Mouse (Mus musculus) hindbrain, embryonic 14.5 days (tissue): ENCODE results near the gene Gm49396. TPM values are rescaled to one million over a fixed set of nuclear protein-coding genes. Genes with fewer than 3 reads are reported as not detected.

ENCODE experiments used
- ATAC-seq: fragments of 200-750 bp; cut with Nextera tagmentation; 2 replicates; pipeline ENCODE4 v1.8.0; 2017; ENCODE audit warnings: moderate number of reproducible peaks, mild to moderate bottlenecking, moderate TSS enrichment, moderate library complexity; ENCODE audit not compliant: low FRiP score
- DNase-seq: peaks from one replicate; pipeline ENCODE4 v3.0.0-alpha.2; 2015; ENCODE audit warnings: low spot score
- H3K27ac ChIP-seq: fragments of 300-500 bp; sonication (generic); 2 replicates; pipeline ENCODE4 v1.5.1; 2014; ENCODE audit warnings: mild to moderate bottlenecking, moderate library complexity
- H3K27me3 ChIP-seq: fragments of 300-500 bp; sonication (generic); 2 replicates; pipeline ENCODE4 v1.6.1; 2014; ENCODE audit warnings: mild to moderate bottlenecking, low read length, mixed read lengths; ENCODE audit not compliant: control insufficient read depth, insufficient read depth
- H3K36me3 ChIP-seq: fragments of 300-500 bp; sonication (generic); replicated peaks from 2 replicates; pipeline ENCODE4 v1.6.1; 2014; ENCODE audit not compliant: control insufficient read depth, insufficient read depth
- H3K4me1 ChIP-seq: fragments of 300-500 bp; sonication (generic); replicated peaks from 2 replicates; pipeline ENCODE4 v1.6.1; 2014; ENCODE audit warnings: antibody characterized with exemption, low read length, mixed read lengths; ENCODE audit not compliant: control insufficient read depth, insufficient read depth
- H3K4me2 ChIP-seq: fragments of 300-500 bp; sonication (generic); replicated peaks from 2 replicates; pipeline ENCODE4 v1.6.1; 2014; ENCODE audit warnings: mild to moderate bottlenecking, moderate library complexity
- H3K4me3 ChIP-seq: fragments of 300-500 bp; sonication (generic); replicated peaks from 2 replicates; pipeline ENCODE4 v1.5.1; 2014; ENCODE audit warnings: mild to moderate bottlenecking, low read length
- H3K9ac ChIP-seq: fragments of 300-500 bp; sonication (generic); 2 replicates; pipeline ENCODE4 v1.6.1; 2014
- H3K9me3 ChIP-seq: fragments of 300-500 bp; sonication (generic); 2 replicates; pipeline ENCODE4 v1.6.1; 2016; ENCODE audit warnings: low read length; ENCODE audit not compliant: control insufficient read depth
- WGBS: fragments of 180-500 bp; shearing (Covaris S2); extraction: QIAGEN DNeasy Blood & Tissue Kit; methylation state at CpG from one replicate; pipeline ENCODE4 v1.1.7; 2014; 5-methylcytosine and 5-hydroxymethylcytosine counted together
- microRNA-seq: library from miRNA; unstranded; fragments of <30 nt; microRNA quantifications from one replicate; pipeline ENCODE4, GENCODE M21; 2016
- polyA plus RNA-seq: library from polyadenylated mRNA; unstranded; fragments of >200 nt; fragmentation: Nextera tagmentation; extraction: Ambion mirVana; gene quantifications from 2 replicates; pipeline ENCODE4 v1.2.1, GENCODE M21; 2014

The Gm49396 gene
- polyA plus RNA-seq, 1 experiment from 2014 or later, result 6.5 TPM

DNA sequence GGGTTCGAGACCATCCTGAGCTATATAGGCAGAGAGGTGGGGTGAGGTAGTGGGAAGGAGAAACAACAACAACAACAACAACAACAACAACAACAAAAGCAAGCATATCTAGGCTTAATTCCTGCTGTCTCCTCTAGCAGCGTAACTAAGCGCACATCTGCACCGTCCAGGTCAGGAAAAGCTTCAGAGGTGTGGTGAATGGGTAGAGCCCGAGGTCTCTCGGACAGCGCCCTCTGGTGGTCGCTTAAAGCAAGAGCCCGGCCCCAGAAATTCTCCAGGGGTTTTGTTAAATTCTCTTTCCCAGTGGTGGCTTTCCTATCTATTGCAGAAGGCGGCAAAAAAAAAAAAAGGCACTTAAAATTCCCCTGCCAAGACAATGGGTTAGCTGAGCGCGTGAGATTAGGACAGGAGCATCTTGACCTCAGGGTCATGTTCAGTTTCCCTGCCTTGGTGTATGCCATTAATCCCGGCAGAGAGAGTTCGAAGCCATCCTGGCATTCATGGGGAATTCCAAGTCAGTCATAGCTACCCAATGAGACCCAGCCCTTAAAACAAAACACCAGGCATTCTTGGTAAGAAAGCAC lies 50.5 kb downstream of the Gm49396 start:
- H3K36me3 ChIP-seq, result peaks cover 31% of the 10 kb centered on the region
- H3K4me1 ChIP-seq, result no peaks in the 10 kb centered on the region
- no peaks in the 10 kb centered on the region for H3K9me3 ChIP-seq
- H3K27ac ChIP-seq, result no peak overlapping the region
- no peak overlapping the region for H3K4me2 ChIP-seq
- 23% methylated on average over 14 of the region's 14 CpGs for WGBS
- DNase-seq (peak; percentile 57), ATAC-seq (0 out of 2 replicates have a peak, but pooled peaks have one; percentile 34)
- H3K4me3 ChIP-seq, result no peak overlapping the region
- no peaks in the 10 kb centered on the region for H3K27me3 ChIP-seq
- no peak overlapping the region for H3K9ac ChIP-seq

DNA sequence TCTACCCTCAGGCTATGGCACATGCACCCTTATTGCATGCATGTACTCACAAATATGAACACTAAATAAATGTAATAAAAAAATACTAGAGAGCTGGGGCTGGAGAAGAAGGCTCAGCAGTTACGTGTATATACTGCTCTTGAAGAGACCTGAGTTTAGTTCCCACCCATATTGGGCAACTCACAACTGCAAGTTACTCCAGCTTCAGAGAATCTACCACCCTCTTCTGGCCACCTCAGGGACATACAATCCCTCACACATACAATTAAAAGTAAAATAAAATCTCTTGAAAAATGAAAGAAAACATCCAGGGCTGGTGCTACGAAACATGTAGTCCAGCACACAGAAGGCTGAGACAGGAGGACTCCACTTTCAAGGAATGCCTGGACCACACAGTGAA lies 51.3 kb downstream of the Gm49396 start:
- ATAC-seq (no peak), DNase-seq (no peak)
- H3K4me1 ChIP-seq, result no peaks in the 10 kb centered on the region
- no peak overlapping the region for H3K4me2 ChIP-seq
- H3K27ac ChIP-seq, result no peak overlapping the region
- H3K9ac ChIP-seq, result no peak overlapping the region
- WGBS, result 85% methylated on average over 2 of the region's 2 CpGs
- H3K27me3 ChIP-seq, result no peaks in the 10 kb centered on the region
- no peak overlapping the region for H3K4me3 ChIP-seq
- peaks cover 40% of the 10 kb centered on the region for H3K36me3 ChIP-seq
- no peaks in the 10 kb centered on the region for H3K9me3 ChIP-seq

GRCm38 (mm10) chr7:30615049-30615760 lies 52.1 kb downstream of the Gm49396 start:
- no peak overlapping the region for H3K27ac ChIP-seq
- 61% methylated on average over 5 of the region's 5 CpGs for WGBS
- peaks cover 43% of the 10 kb centered on the region for H3K36me3 ChIP-seq
- DNase-seq (no peak), ATAC-seq (no peak)
- H3K4me3 ChIP-seq, result no peak overlapping the region
- H3K4me1 ChIP-seq, result no peaks in the 10 kb centered on the region
- no peaks in the 10 kb centered on the region for H3K9me3 ChIP-seq
- H3K4me2 ChIP-seq, result no peak overlapping the region
- no peak overlapping the region for H3K9ac ChIP-seq
- H3K27me3 ChIP-seq, result no peaks in the 10 kb centered on the region

Small RNA genes lying within 50 kb of the gene (microRNA-seq; reads per million reads assigned to microRNA genes)
- gene Gm38670, result 0.65 reads per million
- not detected for gene Mir3569

Other genes with a start within 250 kb of the Gm49396 start
- gene Syne4, start 248.5 kb upstream of the Gm49396 start, polyA plus RNA-seq, result 10.7 and 11.9 TPM in 2 replicates
- not detected in 2 replicates for gene E130208F15Rik, start 241.6 kb upstream of the Gm49396 start, polyA plus RNA-seq
- gene Sdhaf1, start 239.4 kb upstream of the Gm49396 start, polyA plus RNA-seq, result 16.5 and 19.2 TPM in 2 replicates
- gene Lrfn3, start 200.6 kb upstream of the Gm49396 start, polyA plus RNA-seq, result 14.5 and 15.0 TPM in 2 replicates
- 27.2 and 35.6 TPM in 2 replicates for gene Tyrobp, start 149.6 kb upstream of the Gm49396 start, polyA plus RNA-seq
- gene Hcst, start 143.5 kb upstream of the Gm49396 start, polyA plus RNA-seq, result 1.1 TPM in 1 of 2 replicates, not detected in the other
- gene Nfkbid, start 141.6 kb upstream of the Gm49396 start, polyA plus RNA-seq, result 1.8 and 2.9 TPM in 2 replicates
- gene Aplp1, start 117.8 kb upstream of the Gm49396 start, polyA plus RNA-seq, result 690 and 752 TPM in 2 replicates
- gene Kirrel2, start 105.7 kb upstream of the Gm49396 start, polyA plus RNA-seq, result 1.8 and 2.4 TPM in 2 replicates
- gene Nphs1, start 105.0 kb upstream of the Gm49396 start, polyA plus RNA-seq, result 0.54 and 0.83 TPM in 2 replicates
- gene Prodh2, start 69.7 kb upstream of the Gm49396 start, polyA plus RNA-seq, result 0.48 TPM in 1 of 2 replicates, not detected in the other
- 112 TPM in 2 replicates for gene Arhgap33, start 28.3 kb upstream of the Gm49396 start, polyA plus RNA-seq
- 9.3 and 12.6 TPM in 2 replicates for gene Hspb6, start 11.2 kb upstream of the Gm49396 start, polyA plus RNA-seq
- 10.4 and 11.0 TPM in 2 replicates for gene Proser3, start 11.0 kb upstream of the Gm49396 start, polyA plus RNA-seq
- gene Lin37, start 3.5 kb upstream of the Gm49396 start, polyA plus RNA-seq, result 49.2 and 49.4 TPM in 2 replicates
- 88.7 and 105 TPM in 2 replicates for gene U2af1l4, start within 50 bp of the Gm49396 start, polyA plus RNA-seq
- gene Psenen, start 283 bp downstream of the Gm49396 start, polyA plus RNA-seq, result 109 and 118 TPM in 2 replicates
- gene Igflr1, start 2.1 kb downstream of the Gm49396 start, polyA plus RNA-seq, result 2.2 and 3.1 TPM in 2 replicates
- gene Kmt2b, start 25.4 kb downstream of the Gm49396 start, polyA plus RNA-seq, result 11.4 and 12.9 TPM in 2 replicates
- 0.35 and 0.42 TPM in 2 replicates for gene Zbtb32, start 35.6 kb downstream of the Gm49396 start, polyA plus RNA-seq
- gene Upk1a, start 49.5 kb downstream of the Gm49396 start, polyA plus RNA-seq, result 0.43 and 0.76 TPM in 2 replicates
- gene Cox6b1, start 62.8 kb downstream of the Gm49396 start, polyA plus RNA-seq, result 1,184 and 1,299 TPM in 2 replicates
- gene Etv2, start 72.5 kb downstream of the Gm49396 start, polyA plus RNA-seq, result 0.19 TPM in 1 of 2 replicates, not detected in the other
- gene Rbm42, start 87.0 kb downstream of the Gm49396 start, polyA plus RNA-seq, result 115 and 118 TPM in 2 replicates
- 20.0 and 20.6 TPM in 2 replicates for gene Haus5, start 101.7 kb downstream of the Gm49396 start, polyA plus RNA-seq
- not detected in 2 replicates for gene Pmis2, start 108.3 kb downstream of the Gm49396 start, polyA plus RNA-seq
- gene 2200002J24Rik, start 135.6 kb downstream of the Gm49396 start, polyA plus RNA-seq, result not detected in 2 replicates
- gene Atp4a, start 148.9 kb downstream of the Gm49396 start, polyA plus RNA-seq, result 2.0 and 2.1 TPM in 2 replicates
- 281 and 319 TPM in 2 replicates for gene Tmem147, start 166.2 kb downstream of the Gm49396 start, polyA plus RNA-seq
- 0.14 and 1.3 TPM in 2 replicates for gene Gapdhs, start 180.3 kb downstream of the Gm49396 start, polyA plus RNA-seq
- 0.65 and 2.1 TPM in 2 replicates for gene Sbsn, start 188.1 kb downstream of the Gm49396 start, polyA plus RNA-seq
- 2.2 and 2.4 TPM in 2 replicates for gene Dmkn, start 200.4 kb downstream of the Gm49396 start, polyA plus RNA-seq
- gene Krtdap, start 224.6 kb downstream of the Gm49396 start, polyA plus RNA-seq, result not detected in 2 replicates